Mouse (Mus musculus): Measurements from ENCODE around the gene Uqcr10. TPM values are rescaled to one million over a fixed set of nuclear protein-coding genes. Genes with fewer than 3 reads are reported as not detected.

Gene Uqcr10
- polyA plus RNA-seq, 2 experiments, result 569 to 747 TPM

DNA sequence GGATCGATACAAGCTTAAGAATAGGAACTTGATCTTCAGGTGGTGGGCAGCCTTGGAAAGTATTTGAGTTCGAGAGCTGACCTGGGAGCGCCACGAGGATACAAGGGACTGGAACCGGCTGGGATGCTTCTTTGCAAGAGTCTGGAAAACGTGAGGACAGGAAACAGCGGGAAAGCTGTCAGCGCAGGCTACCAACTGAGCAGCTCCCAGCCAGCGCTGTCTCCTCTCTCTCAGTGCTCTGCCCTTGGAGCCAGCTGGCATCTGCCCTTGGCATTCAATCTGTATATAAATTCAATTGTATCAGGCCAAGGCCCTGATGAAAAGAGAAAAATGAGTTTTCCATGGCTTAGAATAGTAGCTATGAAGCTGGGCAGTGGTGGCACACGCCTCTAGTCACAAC lies 12.9 kb downstream of the Uqcr10 start:
- ATAC-seq (ENCODE audit: insufficient read depth), result no peak
- Histone ChIP-seq H3K4me1 (replicated peaks; ENCODE audit: control insufficient read depth in 2 of 2, insufficient read depth in 2 of 2, low read length in 1 of 2) (no peaks in the 10 kb centered on the region), H3K36me3 (replicated peaks; ENCODE audit: control insufficient read depth, insufficient read depth, low read depth) (no peaks in the 10 kb centered on the region), H3K27me3 (ENCODE audit: control insufficient read depth, insufficient read depth, low read length) (no peaks in the 10 kb centered on the region), H3K4me2 (ENCODE audit: low read depth) (no peak overlapping the region), H3K4me3 (ENCODE audit: insufficient read depth in 1 of 2, low read depth in 2 of 2, low read length in 2 of 2) (no peak overlapping the region), H3K27ac (no peak overlapping the region), H3K9me3 (ENCODE audit: control insufficient read depth, low read length) (no peaks in the 10 kb centered on the region), H3K9ac (replicated peaks) (no peak overlapping the region)
- 65% methylated on average over 10 of the region's 10 CpGs for WGBS (ENCODE audit: insufficient replicate concordance)
- DNase-seq (ENCODE audit: low read depth in 3 of 3, low spot score in 3 of 3), result no peak
- no peak for TF ChIP-seq EP300 (IDR thresholded peaks at IDR 0.05; ENCODE audit: low read depth)
- no peak for TF ChIP-seq CTCF (IDR thresholded peaks at IDR 0.05; ENCODE audit: low read depth)

DNA sequence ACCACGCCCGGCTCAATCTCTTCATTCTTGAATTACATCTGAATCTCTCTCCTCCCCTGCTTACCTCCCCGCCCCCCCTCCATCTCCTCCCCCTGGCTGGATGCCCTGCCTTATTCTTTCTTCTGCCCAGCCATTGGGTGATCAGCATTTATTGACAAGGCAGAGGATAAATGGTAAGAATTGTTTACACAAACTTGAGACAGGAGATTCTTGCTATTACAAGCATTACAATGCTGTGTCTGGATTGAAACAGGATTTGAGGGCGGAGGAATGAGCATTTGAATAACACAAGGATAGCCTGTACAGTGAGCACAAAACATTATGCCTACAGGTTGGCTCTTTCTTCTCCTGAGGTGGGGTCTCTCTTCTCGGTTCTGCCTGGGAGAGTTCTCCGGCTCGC lies 13.8 kb downstream of the Uqcr10 start:
- Histone ChIP-seq H3K9ac (replicated peaks) (no peak overlapping the region), H3K9me3 (ENCODE audit: control insufficient read depth, low read length) (no peaks in the 10 kb centered on the region), H3K27ac (no peak overlapping the region), H3K4me1 (replicated peaks; ENCODE audit: control insufficient read depth in 2 of 2, insufficient read depth in 2 of 2, low read length in 1 of 2) (no peaks in the 10 kb centered on the region), H3K4me3 (ENCODE audit: insufficient read depth in 1 of 2, low read depth in 2 of 2, low read length in 2 of 2) (no peak overlapping the region), H3K36me3 (replicated peaks; ENCODE audit: control insufficient read depth, insufficient read depth, low read depth) (no peaks in the 10 kb centered on the region), H3K27me3 (ENCODE audit: control insufficient read depth, insufficient read depth, low read length) (no peaks in the 10 kb centered on the region), H3K4me2 (ENCODE audit: low read depth) (no peak overlapping the region)
- ATAC-seq (ENCODE audit: insufficient read depth) (no peak), DNase-seq (ENCODE audit: low read depth in 3 of 3, low spot score in 3 of 3) (no peak)
- WGBS (ENCODE audit: insufficient replicate concordance), result 78% methylated on average over 7 of the region's 7 CpGs
- no peak for TF ChIP-seq CTCF (IDR thresholded peaks at IDR 0.05; ENCODE audit: low read depth)
- TF ChIP-seq EP300 (IDR thresholded peaks at IDR 0.05; ENCODE audit: low read depth), result no peak

DNA sequence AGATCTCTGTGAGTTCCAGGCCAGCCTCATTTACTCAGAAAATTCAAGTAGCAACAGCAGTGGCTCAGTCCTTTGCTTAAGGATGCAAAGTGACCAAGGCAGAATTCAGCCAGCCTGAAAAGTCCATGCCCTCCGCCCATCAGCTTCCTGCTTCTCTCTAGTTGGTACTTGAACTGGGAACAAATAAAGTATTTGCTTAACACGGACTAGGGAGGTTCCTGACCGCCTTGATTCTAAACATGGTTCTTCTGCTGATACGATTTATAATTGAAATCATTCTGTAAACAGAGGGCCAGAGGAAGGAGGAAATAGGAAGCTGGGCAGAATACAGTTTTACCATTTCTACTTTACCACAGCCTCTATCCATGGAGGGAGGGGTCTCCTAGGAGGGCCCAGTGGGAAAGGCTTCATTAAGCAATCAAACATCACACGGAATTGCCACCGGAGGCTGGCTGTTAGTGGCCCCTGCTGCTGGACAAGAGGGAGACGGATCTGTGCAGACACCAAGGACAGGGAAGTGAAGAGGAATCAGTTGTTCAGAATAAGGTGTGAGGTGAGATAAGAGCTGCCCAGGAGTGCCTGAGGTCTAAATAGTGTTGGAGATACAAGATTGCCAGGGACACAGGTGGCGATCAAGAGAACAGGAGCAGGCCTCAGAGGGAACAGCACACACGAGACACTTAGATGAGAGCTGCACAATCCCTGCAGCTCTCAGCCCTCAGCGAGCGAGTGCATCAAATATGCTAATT lies 15.3 kb downstream of the Uqcr10 start:
- H3K27ac ChIP-seq, result no peak overlapping the region
- no peak overlapping the region for H3K4me3 ChIP-seq (ENCODE audit: insufficient read depth in 1 of 2, low read depth in 2 of 2, low read length in 2 of 2)
- no peak for TF ChIP-seq CTCF (IDR thresholded peaks at IDR 0.05; ENCODE audit: low read depth)
- TF ChIP-seq EP300 (IDR thresholded peaks at IDR 0.05; ENCODE audit: low read depth), result no peak
- H3K36me3 ChIP-seq (replicated peaks; ENCODE audit: control insufficient read depth, insufficient read depth, low read depth), result no peaks in the 10 kb centered on the region
- no peaks in the 10 kb centered on the region for H3K4me1 ChIP-seq (replicated peaks; ENCODE audit: control insufficient read depth in 2 of 2, insufficient read depth in 2 of 2, low read length in 1 of 2)
- ATAC-seq (ENCODE audit: insufficient read depth), result no peak
- H3K9ac ChIP-seq (replicated peaks), result no peak overlapping the region
- H3K9me3 ChIP-seq (ENCODE audit: control insufficient read depth, low read length), result no peaks in the 10 kb centered on the region
- H3K27me3 ChIP-seq (ENCODE audit: control insufficient read depth, insufficient read depth, low read length), result no peaks in the 10 kb centered on the region
- WGBS (ENCODE audit: insufficient replicate concordance), result 39% methylated on average over 11 of the region's 11 CpGs
- no peak overlapping the region for H3K4me2 ChIP-seq (ENCODE audit: low read depth)
- no peak for DNase-seq (ENCODE audit: low read depth in 3 of 3, low spot score in 3 of 3)

DNA sequence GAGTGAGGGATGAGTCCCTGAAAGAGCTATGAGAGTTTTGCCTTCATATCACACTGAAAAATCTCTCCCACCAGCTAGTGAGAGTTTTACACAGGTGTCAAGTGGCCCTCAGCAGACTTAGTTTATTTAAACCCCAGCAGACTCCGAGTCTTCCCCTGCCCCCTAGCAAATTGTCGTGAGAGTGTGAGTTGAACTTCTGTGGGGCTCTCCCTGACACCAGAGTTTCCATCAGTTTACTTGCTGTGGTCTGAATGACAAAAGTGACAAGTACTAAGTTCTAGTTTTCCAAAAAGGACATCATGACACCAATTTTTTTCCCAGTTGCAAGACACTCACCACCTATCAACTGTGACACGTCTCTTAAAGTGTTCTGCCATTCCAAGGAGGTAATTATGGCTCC lies 16.3 kb downstream of the Uqcr10 start:
- H3K4me2 ChIP-seq (ENCODE audit: low read depth), result no peak overlapping the region
- H3K36me3 ChIP-seq (replicated peaks; ENCODE audit: control insufficient read depth, insufficient read depth, low read depth), result peaks cover 3% of the 10 kb centered on the region; the same call in 1 of the 2 replicates
- H3K4me3 ChIP-seq (ENCODE audit: insufficient read depth in 1 of 2, low read depth in 2 of 2, low read length in 2 of 2), result no peak overlapping the region
- H3K9ac ChIP-seq (replicated peaks), result no peak overlapping the region
- H3K27ac ChIP-seq, result no peak overlapping the region
- TF ChIP-seq CTCF (IDR thresholded peaks at IDR 0.05; ENCODE audit: low read depth) (no peak), EP300 (IDR thresholded peaks at IDR 0.05; ENCODE audit: low read depth) (no peak)
- DNase-seq (ENCODE audit: low read depth in 3 of 3, low spot score in 3 of 3), result no peak
- H3K4me1 ChIP-seq (replicated peaks; ENCODE audit: control insufficient read depth in 2 of 2, insufficient read depth in 2 of 2, low read length in 1 of 2), result no peaks in the 10 kb centered on the region
- 44% methylated on average over 3 of the region's 3 CpGs for WGBS (ENCODE audit: insufficient replicate concordance)
- no peaks in the 10 kb centered on the region for H3K27me3 ChIP-seq (ENCODE audit: control insufficient read depth, insufficient read depth, low read length)
- H3K9me3 ChIP-seq (ENCODE audit: control insufficient read depth, low read length), result no peaks in the 10 kb centered on the region
- ATAC-seq (ENCODE audit: insufficient read depth), result no peak

DNA sequence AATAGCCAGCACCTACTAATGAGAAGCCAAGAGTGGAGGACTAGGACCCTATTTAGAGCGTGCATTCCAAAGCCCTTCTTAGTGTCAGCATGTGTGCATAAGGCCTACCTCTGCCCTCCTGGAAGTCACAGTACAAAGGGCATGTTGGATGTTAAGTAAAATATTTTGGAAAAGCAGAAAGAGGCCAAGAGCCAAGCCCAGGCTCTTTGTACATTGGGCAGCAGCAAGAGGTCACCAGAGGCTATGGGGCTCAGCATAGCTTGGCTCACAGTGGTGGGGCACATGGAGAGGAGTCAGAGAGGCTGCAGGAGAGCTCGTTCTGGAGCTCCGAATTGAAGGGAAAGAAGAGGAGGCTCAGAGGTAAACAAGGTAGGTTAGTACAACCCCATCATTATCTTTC lies 17.1 kb downstream of the Uqcr10 start:
- DNase-seq (ENCODE audit: low read depth in 3 of 3, low spot score in 3 of 3) (no peak), ATAC-seq (ENCODE audit: insufficient read depth) (no peak)
- H3K4me2 ChIP-seq (ENCODE audit: low read depth), result no peak overlapping the region
- peaks cover 3% of the 10 kb centered on the region; the same call in 1 of the 2 replicates for H3K36me3 ChIP-seq (replicated peaks; ENCODE audit: control insufficient read depth, insufficient read depth, low read depth)
- 58% methylated on average over 3 of the region's 3 CpGs for WGBS (ENCODE audit: insufficient replicate concordance)
- no peak overlapping the region for H3K4me3 ChIP-seq (ENCODE audit: insufficient read depth in 1 of 2, low read depth in 2 of 2, low read length in 2 of 2)
- no peaks in the 10 kb centered on the region for H3K9me3 ChIP-seq (ENCODE audit: control insufficient read depth, low read length)
- H3K27ac ChIP-seq, result no peak overlapping the region
- TF ChIP-seq EP300 (IDR thresholded peaks at IDR 0.05; ENCODE audit: low read depth), result no peak
- TF ChIP-seq CTCF (IDR thresholded peaks at IDR 0.05; ENCODE audit: low read depth), result no peak
- no peaks in the 10 kb centered on the region for H3K4me1 ChIP-seq (replicated peaks; ENCODE audit: control insufficient read depth in 2 of 2, insufficient read depth in 2 of 2, low read length in 1 of 2)
- H3K9ac ChIP-seq (replicated peaks), result no peak overlapping the region
- H3K27me3 ChIP-seq (ENCODE audit: control insufficient read depth, insufficient read depth, low read length), result no peaks in the 10 kb centered on the region
